8 mouse cellular contexts compared by ENCODE assay signal in the genomic region with DNA sequence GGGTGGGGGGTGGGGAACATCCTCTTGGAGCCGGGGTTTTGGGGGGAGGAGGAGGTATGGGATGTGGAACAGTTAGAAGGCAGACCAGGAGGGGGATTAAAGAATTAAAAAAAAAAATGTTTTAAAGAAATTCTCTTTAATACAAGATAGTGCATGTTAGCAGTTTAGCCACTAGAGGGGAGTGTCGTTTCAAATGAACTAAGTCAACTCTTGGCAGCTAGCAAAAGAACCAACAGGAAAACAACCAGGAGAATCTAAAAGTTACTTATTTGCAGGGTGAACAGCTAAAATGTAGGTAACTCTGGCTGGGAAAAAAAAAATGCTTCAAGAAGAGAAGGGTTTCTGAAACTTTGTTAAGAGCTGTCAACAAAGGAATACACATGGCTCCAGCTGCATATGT. TPM values are rescaled to one million over a fixed set of nuclear protein-coding genes. Genes with fewer than 3 reads are reported as not detected.
DNase-seq lines count a peak whose midpoint lies in the region; ATAC-seq and TF ChIP-seq lines count a peak whose summit lies in the region.

No protein-coding gene starts in this region.

- WGBS in heart, postnatal 0 days, result 0% methylated on average over 2 of the region's 2 CpGs
- WGBS in midbrain, embryonic 15.5 days, result 5% methylated on average over 2 of the region's 2 CpGs
- 8% methylated on average over 2 of the region's 2 CpGs for WGBS in midbrain, embryonic 13.5 days
- 3% methylated on average over 2 of the region's 2 CpGs for WGBS in heart, embryonic 11.5 days (ENCODE audit: insufficient replicate concordance)

- no peaks in the 10 kb centered on the region for H3K4me1 ChIP-seq in heart, postnatal 0 days (ENCODE audit: control insufficient read depth, insufficient read depth)
- peaks cover 12% of the 10 kb centered on the region for H3K4me1 ChIP-seq in midbrain, embryonic 15.5 days
- peaks cover 15% of the 10 kb centered on the region for H3K4me1 ChIP-seq in midbrain, embryonic 13.5 days (replicated peaks)
- peaks cover 10% of the 10 kb centered on the region; the same call in 1 of the 2 replicates for H3K4me1 ChIP-seq in heart, embryonic 11.5 days (ENCODE audit: control insufficient read depth, insufficient read depth, low read length)

- peaks cover 29% of the 10 kb centered on the region for H3K27me3 ChIP-seq in heart, postnatal 0 days (ENCODE audit: control insufficient read depth, insufficient read depth, low read length)
- H3K27me3 ChIP-seq in midbrain, embryonic 15.5 days (replicated peaks), result peaks cover 34% of the 10 kb centered on the region
- peaks cover 39% of the 10 kb centered on the region for H3K27me3 ChIP-seq in midbrain, embryonic 13.5 days
- peaks cover 29% of the 10 kb centered on the region for H3K27me3 ChIP-seq in heart, embryonic 11.5 days (ENCODE audit: control insufficient read depth, insufficient read depth, low read length)

- DNase-seq in heart, postnatal 0 days (ENCODE audit: low spot score), result peak; percentile 76
- DNase-seq in heart, postnatal 25 days (ENCODE audit: low spot score), result no peak
- peak; percentile 36 for DNase-seq in lung, postnatal 14 days
- no peak for DNase-seq in gastrocnemius, adult 8-10 months (ENCODE audit: low spot score in 2 of 2)

- no peak overlapping the region for H3K4me2 ChIP-seq in heart, postnatal 0 days (ENCODE audit: low read depth, low read length)
- H3K4me2 ChIP-seq in midbrain, embryonic 15.5 days, result no peak overlapping the region
- no peak overlapping the region for H3K4me2 ChIP-seq in midbrain, embryonic 13.5 days (replicated peaks)
- H3K4me2 ChIP-seq in heart, embryonic 11.5 days, result no peak overlapping the region

- H3K9me3 ChIP-seq in heart, postnatal 0 days (replicated peaks; ENCODE audit: control insufficient read depth, low read length), result no peaks in the 10 kb centered on the region
- H3K9me3 ChIP-seq in midbrain, embryonic 15.5 days, result no peaks in the 10 kb centered on the region
- no peaks in the 10 kb centered on the region for H3K9me3 ChIP-seq in midbrain, embryonic 13.5 days
- H3K9me3 ChIP-seq in heart, embryonic 11.5 days (replicated peaks; ENCODE audit: control insufficient read depth, low read length), result no peaks in the 10 kb centered on the region

- H3K36me3 ChIP-seq in heart, postnatal 0 days (replicated peaks; ENCODE audit: control insufficient read depth, insufficient read depth, low read length), result no peaks in the 10 kb centered on the region
- H3K36me3 ChIP-seq in midbrain, embryonic 15.5 days (replicated peaks), result no peaks in the 10 kb centered on the region
- no peaks in the 10 kb centered on the region for H3K36me3 ChIP-seq in midbrain, embryonic 13.5 days
- no peaks in the 10 kb centered on the region for H3K36me3 ChIP-seq in heart, embryonic 11.5 days (ENCODE audit: control insufficient read depth, insufficient read depth, low read length)

- ATAC-seq in heart, postnatal 0 days (ENCODE audit: insufficient read depth, low read depth), result no peak
- peak; percentile 28; the same call in 1 of the 2 replicates for ATAC-seq in midbrain, embryonic 15.5 days (replicated peaks)
- no peak for ATAC-seq in midbrain, embryonic 13.5 days
- ATAC-seq in activated CD4-positive, CD25-positive, alpha-beta regulatory T cell, adult 4 months, result peak; percentile 48
- no peak for ATAC-seq in heart, embryonic 11.5 days (replicated peaks; ENCODE audit: insufficient number of reproducible peaks, low FRiP score, low TSS enrichment)

- TF ChIP-seq CTCF in heart, postnatal 0 days (IDR thresholded peaks at IDR 0.05; ENCODE audit: low read depth), result peak; percentile 67

- no peak overlapping the region for H3K27ac ChIP-seq in heart, postnatal 0 days (ENCODE audit: low read depth)
- no peak overlapping the region for H3K27ac ChIP-seq in midbrain, embryonic 15.5 days
- H3K27ac ChIP-seq in midbrain, embryonic 13.5 days, result no peak overlapping the region
- H3K27ac ChIP-seq in heart, embryonic 11.5 days (ENCODE audit: low read depth, low read length), result no peak overlapping the region

- no peak overlapping the region for H3K4me3 ChIP-seq in heart, postnatal 0 days (ENCODE audit: low read depth, low read length)
- H3K4me3 ChIP-seq in midbrain, embryonic 15.5 days, result no peak overlapping the region
- no peak overlapping the region for H3K4me3 ChIP-seq in midbrain, embryonic 13.5 days (replicated peaks)
- no peak overlapping the region for H3K4me3 ChIP-seq in heart, embryonic 11.5 days (ENCODE audit: low read depth, low read length)

- H3K9ac ChIP-seq in heart, postnatal 0 days (replicated peaks; ENCODE audit: low read depth, low read length), result no peak overlapping the region
- H3K9ac ChIP-seq in midbrain, embryonic 15.5 days, result no peak overlapping the region
- no peak overlapping the region for H3K9ac ChIP-seq in midbrain, embryonic 13.5 days (replicated peaks)
- H3K9ac ChIP-seq in heart, embryonic 11.5 days (ENCODE audit: low read depth, low read length), result no peak overlapping the region

- TF ChIP-seq EP300 in heart, postnatal 0 days (IDR thresholded peaks at IDR 0.05; ENCODE audit: low read depth), result no peak

- intact Hi-C loops in heart, postnatal 25 days (cut with DNase I), result loop anchor here (1.0 kb wide), 1 partner anchor 152 kb away; no protein-coding TSS in a partner anchor

RNA-seq across cellular contexts. Expression of a gene that starts 1.5 kb away (rescaled TPM):
- total RNA-seq in heart, postnatal 0 days (2014; rRNA removed; ENCODE audit: low replicate concordance), result 3.3 and 5.0 TPM in 2 replicates
- polyA plus RNA-seq in heart, postnatal 0 days (2015; fragmentation: Nextera tagmentation; extraction: Ambion mirVana), result 0.52 and 0.93 TPM in 2 replicates
- total RNA-seq in heart, postnatal 25 days (2021), result 1 to 10 TPM in 1 of 2 experiments, under 1 TPM in 1; 0.26 to 1.0 TPM
- polyA plus RNA-seq in midbrain, embryonic 15.5 days (2015; fragmentation: Nextera tagmentation; extraction: Ambion mirVana), result 3.3 and 4.0 TPM in 2 replicates
- 1.5 and 1.6 TPM in 2 replicates for polyA plus RNA-seq in midbrain, embryonic 13.5 days (2015; fragmentation: Nextera tagmentation; extraction: Ambion mirVana)
- under 1 TPM in 1 of 2 experiments, not detected in 1; 0.56 TPM for polyA plus RNA-seq in activated CD4-positive, CD25-positive, alpha-beta regulatory T cell, adult 4 months (2017; shearing (Covaris generic))
- 1 to 10 TPM in 1 of 4 experiments, under 1 TPM in 3; 0.24 to 1.4 (median 0.85) TPM for total RNA-seq in gastrocnemius, adult 8-10 months (2022)
- 2.0 and 2.8 TPM in 2 replicates for polyA plus RNA-seq in heart, embryonic 11.5 days (2014; fragmentation: Nextera tagmentation; extraction: Ambion mirVana)

RNA-seq across cellular contexts. Expression of a gene that starts 31.2 kb away (rescaled TPM):
- 20.9 and 30.8 TPM in 2 replicates for total RNA-seq in heart, postnatal 0 days (2014; rRNA removed; ENCODE audit: low replicate concordance)
- 47.5 and 50.2 TPM in 2 replicates for polyA plus RNA-seq in heart, postnatal 0 days (2015; fragmentation: Nextera tagmentation; extraction: Ambion mirVana)
- 10 to 100 TPM; 39.0 to 40.0 TPM for total RNA-seq in heart, postnatal 25 days (2021)
- polyA plus RNA-seq in midbrain, embryonic 15.5 days (2015; fragmentation: Nextera tagmentation; extraction: Ambion mirVana), result 98.3 and 114 TPM in 2 replicates
- polyA plus RNA-seq in midbrain, embryonic 13.5 days (2015; fragmentation: Nextera tagmentation; extraction: Ambion mirVana), result 120 and 125 TPM in 2 replicates
- 10 to 100 TPM; 63.6 to 69.8 TPM for polyA plus RNA-seq in activated CD4-positive, CD25-positive, alpha-beta regulatory T cell, adult 4 months (2017; shearing (Covaris generic))
- 10 to 100 TPM; 46.4 to 54.6 (median 51.1) TPM for total RNA-seq in gastrocnemius, adult 8-10 months (2022)
- 85.6 and 99.7 TPM in 2 replicates for polyA plus RNA-seq in heart, embryonic 11.5 days (2014; fragmentation: Nextera tagmentation; extraction: Ambion mirVana)

Comparison
In these comparisons a context has a peak if more than half of its experiments do, and no peak if none do; other contexts are left out.
1. ATAC-seq: peak in midbrain, embryonic 15.5 days (single experiment) and activated CD4-positive, CD25-positive, alpha-beta regulatory T cell, adult 4 months (single experiment); none in heart, postnatal 0 days (single experiment), midbrain, embryonic 13.5 days (single experiment) and heart, embryonic 11.5 days (single experiment).
2. DNase-seq: peak in heart, postnatal 0 days (single experiment) and lung, postnatal 14 days (single experiment); none in heart, postnatal 25 days (single experiment) and gastrocnemius, adult 8-10 months (0 of 2).